Mouse (Mus musculus) kidney, adult 11 months (tissue): Measurements from ENCODE around the gene Zfp362.
A peak's percentile ranks its signal among the peaks of the same experiment; 100 is the strongest.

Source experiments
- DNase-seq: peaks from one replicate; pipeline ENCODE4 v3.0.0; 2022

Zfp362 gene

DNA sequence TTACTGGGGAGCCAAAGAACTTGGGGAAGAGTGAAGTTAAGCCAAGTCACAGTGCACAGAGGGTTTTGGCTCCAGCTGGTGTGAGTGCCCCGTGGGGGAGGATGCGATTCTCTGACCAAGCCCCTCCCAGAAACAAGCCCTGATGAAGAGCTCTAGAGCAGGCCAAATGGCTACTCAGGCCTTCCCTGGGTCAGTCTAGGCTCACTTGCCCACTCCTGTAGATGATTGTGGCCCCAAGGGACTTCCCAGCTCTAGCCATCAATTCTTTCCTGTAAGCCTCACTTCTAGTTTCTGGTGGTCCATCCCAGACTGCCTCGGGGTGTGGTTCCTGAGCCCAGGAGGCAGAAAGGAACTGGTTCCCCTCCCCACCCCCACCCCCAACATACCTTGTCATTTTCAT lies 50.8 kb downstream of the Zfp362 start, which contains the start of gene A3galt2:
Gene A3galt2 (plus strand): TSS at position 301 of the 400 bp plus-strand sequence.
- no peak for DNase-seq

DNA sequence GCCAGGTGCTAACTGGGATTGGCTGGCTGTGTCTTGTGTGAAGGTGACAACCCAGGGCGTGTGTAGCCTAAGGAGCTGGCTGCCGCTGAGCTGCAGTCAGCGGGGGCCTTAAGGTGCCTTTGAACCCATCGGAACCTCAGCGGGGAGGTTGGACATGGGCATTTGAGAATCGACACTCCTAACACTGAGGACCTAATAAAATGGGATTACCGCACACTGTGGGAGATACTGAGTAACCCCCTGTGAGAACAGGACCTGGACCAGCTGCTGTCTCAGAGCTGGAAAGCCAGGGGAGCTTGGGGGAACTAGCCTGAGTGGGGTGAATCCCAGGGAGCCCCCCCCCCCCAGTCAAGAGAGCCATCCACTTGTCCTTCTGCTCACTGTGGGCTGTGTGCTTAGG lies 52.3 kb downstream of the Zfp362 start:
- no peak for DNase-seq

DNA sequence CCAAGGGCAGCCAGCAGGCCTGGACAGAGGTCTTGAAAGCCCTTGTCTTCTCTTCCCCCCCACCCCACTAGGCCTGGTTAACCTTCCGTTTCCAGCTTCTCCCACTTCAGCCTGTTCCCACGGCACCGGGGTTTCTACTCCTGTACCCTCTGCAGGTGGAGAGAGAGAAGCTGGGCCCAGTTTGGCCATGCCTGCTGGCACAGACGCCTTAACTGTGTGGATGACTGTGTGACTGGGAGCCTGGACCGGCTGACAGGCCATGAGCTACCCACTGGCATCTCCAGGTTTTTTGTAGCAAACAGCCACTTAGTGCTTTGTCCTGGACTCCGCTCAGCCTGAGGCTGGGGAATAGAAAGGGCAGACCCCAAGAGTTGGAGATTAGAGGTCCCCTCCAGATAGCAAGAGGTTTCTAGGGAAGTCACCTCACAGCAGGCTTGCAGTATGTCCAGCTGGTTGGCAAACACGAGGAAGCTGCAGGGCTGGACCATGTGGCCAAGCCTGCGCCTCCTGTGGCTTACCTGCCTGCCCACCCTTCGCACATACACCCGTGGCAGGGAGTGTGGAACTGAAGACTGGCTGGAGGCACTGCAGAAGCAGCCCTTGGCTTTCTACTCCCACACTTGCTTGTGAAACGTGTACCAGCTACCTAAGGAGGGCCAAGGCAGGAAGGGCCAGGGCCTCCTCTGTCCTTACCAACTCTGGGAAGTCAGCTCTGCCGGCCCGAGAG lies 53.7 kb downstream of the Zfp362 start:
- no peak for DNase-seq

DNA sequence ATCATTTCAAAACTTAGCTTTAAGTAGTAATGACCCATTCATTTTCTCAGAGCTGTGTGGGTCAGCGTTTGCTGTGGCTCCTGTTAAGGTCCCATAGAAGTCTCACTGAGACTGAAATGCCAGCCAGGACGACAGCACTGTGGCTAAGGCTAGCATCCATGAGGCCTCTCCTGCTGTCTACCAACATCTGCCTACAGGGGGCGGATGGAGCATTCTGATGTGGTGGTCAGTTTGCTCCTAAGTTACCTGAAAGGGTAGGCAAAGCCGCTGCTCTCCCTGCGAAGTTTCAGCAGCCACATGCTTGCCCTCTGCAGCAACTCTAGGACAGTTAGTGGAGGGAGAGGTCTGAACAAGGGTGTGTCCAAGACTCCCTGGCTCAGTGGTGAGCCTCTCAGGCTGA lies 54.8 kb downstream of the Zfp362 start:
- DNase-seq, result no peak

DNA sequence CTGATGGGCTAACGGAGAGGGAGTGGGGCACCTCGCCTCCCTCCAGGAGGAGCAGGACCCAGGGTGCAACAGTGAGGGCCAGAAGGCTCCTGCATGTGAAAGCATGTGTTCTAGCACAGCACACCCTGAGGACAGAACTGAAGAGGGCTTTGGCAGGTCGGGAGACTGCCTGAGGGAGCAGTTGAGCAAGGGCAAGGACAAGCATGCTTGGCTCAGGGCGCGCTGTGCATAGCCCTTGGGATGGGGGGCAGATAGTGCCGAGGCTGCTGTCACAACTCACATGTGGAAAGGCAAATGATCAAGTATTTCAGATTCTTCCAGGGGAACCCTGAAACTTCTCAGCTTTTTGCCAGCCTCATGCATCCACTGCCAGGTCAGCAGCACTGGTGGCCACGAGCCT lies 57.5 kb downstream of the Zfp362 start:
- no peak for DNase-seq

DNA sequence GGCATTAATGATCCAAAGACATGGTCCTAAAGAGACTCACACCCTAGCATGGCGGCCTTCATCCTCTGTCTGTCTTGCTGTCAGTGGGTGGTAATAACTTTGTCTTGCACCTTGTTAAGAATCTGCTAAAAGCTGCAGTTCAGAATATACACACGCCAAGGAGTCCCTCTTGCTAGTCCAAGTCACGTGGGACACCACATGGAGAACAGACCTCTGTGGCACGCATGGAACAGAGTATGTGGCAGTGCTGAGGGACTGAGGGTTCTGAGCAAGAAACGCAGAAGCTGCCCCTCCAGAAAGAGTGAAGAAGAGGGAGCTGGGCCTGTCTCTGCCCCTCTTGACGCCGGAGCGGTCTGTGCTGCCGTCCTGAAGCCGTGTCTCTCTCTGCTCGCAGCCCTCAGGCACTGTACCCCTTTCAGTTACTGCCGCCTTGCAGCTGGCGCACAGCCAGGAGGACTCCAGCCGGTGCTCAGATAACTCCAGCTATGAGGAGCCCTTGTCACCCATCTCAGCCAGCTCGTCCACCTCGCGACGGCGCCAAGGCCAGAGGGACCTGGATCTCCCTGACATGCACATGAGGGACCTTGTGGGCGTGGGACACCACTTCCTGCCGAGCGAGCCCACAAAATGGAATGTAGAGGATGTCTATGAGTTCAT lies 58.1 kb downstream of the Zfp362 start:
- DNase-seq, result no peak

DNA sequence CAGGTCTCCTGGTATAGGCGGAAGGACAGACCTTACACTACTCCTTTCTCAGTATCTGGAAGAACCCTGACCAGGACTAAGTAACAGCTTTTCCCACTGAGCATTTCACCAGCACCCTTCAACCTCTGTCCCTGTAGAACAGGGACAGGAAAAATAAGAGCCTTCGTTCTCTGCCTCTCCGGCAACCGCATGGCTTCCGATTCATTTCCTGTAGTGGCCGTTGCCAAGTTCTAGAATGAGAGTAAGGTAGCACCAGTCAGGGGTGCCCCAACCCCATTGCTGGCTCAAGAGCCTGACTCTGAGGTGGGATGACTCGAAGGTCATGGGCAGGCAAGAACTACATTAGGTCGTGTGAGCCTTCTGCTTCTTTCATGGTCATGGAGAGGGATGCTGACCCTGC lies 60.7 kb downstream of the Zfp362 start:
- DNase-seq, result no peak

DNA sequence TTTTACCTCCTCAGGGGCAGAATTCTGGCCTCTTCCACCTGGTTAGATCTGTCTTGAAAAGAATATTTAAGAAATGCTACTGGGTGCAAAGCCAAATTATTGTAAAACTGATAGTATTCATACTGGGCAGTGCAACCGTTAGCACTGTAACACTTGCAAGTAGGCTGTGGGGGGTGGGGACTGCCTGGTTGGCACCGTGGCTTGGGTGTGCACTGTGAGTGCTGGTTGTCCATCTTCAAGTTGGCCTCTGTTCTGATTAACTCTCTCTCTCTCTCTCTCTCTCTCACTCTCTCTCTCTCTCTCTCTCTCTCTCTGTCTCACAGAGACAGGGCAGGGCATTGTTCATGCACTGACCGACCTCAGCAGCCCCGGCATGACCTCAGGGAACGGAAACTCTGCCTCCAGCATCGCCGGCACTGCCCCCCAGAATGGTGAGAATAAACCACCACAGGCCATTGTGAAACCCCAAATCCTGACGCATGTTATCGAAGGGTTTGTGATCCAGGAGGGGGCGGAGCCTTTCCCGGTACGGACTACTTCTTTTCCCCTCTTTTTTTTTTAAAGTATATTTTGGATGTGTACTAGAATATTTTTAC lies 62.7 kb downstream of the Zfp362 start:
- no peak for DNase-seq

DNA sequence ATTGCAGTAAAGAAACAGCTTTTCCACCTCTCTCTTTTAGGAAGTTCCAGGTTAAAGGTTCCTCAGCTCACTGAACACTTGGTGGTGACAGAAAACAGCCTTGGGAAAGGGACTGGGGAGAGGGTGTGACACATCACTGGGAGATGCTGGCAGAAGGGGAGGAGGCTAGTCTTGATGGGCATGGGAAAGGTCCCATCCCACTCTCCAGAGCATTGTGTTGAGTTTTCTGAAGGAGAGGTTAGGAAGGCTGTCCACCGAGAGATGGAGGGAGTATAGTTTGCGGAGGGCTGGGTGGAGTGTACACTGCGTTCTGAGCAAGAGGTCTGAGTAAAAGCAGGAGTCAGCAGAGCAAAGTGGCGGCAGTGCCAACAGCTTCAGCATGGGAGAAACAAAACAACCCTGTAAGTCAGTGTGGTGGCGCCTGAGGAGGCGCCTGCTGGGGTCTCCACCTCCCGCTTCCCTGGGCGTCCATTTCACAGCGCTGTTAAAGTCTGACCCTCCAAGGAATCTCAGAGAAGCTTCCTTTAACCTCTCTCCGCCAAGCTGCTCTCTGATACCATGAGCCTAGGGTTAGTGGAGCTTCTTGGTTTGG lies 63.4 kb downstream of the Zfp362 start:
- no peak for DNase-seq

DNA sequence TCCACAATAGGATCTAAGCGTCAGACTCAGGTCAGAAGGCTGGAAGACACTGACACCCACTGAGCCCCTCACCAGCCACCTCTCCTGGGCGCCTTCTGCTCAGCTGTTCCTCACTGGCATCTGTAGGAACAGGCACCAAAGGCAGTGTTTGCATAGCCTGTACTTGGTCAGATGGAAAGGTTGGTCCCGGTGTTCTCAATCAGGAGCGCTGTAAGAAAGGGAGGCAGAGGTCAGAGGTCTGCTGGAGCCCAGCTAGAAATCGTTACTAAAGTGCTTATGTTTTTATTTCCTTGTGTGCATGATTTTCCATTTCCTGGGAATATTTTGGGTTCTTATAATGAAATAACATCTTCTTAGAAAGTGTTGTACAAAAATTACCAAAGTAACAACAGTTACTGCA lies 63.9 kb downstream of the Zfp362 start:
- no peak for DNase-seq

DNA sequence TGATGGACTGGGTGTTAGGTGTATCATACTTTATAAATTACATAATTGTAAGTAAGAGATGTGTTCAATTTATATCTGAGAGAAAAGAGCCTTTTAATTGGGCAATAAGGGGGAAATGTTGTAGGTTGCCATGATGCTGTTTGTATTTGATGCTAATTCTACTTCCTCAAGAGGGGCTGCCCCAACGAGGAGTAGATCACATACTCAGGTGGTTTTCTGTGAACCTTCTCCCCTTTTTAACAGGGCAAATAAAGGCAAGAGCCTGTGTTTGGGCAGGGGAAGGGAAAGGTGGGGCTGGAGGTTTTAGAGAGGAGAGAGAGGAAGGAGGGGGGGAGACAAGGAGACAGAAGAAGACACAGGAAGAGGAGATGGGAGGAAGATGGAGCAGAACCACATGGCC lies 65.0 kb downstream of the Zfp362 start:
- no peak for DNase-seq

DNA sequence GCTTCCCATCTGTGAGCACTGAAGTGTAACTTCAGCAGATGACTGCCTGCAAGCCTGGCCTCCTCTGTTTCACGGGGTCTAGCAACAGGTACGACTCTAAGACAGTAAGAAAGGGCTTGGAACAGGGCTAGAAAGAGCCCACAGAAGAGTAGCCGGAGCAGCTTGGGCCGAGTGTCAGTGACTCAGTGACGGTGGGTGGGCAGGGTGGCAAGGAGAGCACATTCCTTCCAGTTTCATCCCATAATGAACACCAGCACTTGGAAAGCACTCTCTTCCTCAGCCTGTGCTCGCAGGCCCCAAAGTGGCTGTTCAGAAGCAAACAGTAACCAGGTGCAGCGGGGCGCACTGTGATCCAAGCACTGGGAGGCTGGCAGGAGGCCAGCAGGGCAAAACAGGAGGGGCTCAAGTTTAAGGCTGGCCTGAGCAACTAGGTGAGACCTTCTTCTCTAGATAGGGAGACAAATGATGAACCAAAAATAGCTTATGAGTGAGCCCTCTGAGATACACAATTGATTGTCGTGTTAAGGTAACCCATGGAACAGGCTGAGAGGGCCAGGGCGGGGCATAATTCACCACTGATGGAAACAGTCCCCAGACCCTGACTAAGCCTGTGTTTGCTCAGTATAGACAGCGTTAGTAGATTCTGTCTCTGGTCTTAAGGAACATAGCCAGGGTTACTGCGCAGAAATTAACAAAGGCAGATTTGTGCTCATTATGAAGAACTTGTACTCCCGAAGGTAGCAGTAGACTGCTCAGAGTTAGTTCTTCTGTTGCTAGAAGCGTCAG lies 67.8 kb downstream of the Zfp362 start:
- DNase-seq, result no peak

DNA sequence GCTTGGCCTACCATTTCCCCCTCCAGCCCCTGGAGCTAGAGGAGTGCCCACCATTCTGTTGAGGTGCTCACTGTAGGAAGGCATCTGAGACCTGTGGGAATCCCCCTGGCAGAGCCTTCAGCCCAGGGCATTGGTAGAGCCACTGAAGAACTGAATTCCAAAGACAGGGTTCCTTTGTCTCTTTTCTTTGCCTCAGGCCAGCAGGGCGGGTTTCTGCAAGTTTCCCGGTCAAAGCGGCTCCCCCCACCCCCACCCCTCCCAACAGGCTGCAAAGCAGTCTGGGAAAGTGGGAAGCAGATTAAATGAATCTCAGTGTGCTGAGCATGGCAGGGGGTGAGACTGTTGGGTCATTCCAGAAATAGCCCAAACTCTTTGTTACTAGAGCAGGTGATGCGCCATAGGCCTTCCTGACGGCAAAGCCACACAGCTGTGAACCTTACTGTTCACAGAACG lies 68.7 kb downstream of the Zfp362 start:
- DNase-seq, result no peak

DNA sequence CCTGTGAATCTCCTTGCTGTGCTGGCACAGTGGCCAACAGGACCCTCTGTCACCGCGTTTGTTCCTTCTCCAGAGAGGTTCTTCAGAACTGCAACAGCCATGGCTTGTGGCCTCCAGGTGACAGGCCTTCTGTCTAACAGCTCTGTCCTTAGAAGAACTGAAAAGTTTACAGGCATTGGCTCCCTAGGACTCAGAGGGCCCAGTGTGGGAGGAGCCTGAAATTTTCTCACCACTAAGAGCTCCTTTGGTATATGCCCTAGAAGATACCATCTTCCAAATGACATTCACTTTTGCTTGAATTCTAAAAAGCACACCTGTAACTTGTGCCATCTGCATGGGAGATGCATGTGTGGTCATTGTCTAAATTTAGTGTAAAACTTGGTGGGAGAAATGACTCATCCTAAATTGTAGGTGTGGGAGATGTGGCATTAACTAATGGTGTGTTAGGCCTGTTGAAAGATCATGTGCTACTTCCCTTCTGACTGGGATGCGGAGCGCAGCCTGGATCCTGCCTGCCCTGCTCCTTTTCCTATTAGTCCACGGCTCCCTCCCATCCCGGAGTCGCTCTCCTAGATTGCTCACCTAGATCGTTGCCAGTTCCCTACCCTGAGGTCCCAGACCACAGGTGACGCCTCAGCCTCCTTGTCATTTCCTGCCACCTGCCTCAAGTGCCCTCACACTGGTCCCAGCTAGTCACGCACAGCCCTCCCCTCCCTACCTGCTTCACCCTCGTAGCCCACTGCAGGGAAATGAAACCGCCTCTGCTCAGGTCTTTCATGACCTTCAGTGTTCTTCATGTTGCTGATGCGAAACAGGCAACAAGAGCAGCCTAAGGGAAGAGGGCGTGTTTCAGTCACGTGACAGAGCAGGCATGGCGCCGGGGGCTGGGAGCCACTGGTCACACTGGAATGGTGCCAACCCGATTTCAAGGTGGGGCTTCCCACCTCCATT lies 70.8 kb downstream of the Zfp362 start:
- peak; percentile 83 for DNase-seq

DNA sequence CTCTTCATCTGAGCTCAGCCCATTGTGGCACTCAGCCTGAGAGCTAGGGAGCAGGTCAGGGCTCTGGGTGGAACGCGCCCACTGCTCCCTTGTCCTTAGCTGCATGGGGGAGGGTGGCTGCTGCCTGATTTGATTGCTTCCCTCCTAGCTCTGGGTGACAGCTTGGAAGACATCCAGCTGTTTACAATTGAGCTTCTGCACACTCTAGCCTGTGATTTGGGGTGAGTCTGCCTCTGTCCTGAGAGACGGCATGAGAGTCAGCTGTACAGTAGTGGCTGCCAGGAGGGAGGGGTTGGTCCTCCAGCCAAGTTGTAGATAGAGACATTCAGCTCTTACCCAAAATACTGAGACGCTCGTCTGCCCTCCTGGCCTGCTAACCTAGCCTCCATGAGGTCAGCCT lies 71.6 kb downstream of the Zfp362 start:
- DNase-seq, result peak; percentile 80

DNA sequence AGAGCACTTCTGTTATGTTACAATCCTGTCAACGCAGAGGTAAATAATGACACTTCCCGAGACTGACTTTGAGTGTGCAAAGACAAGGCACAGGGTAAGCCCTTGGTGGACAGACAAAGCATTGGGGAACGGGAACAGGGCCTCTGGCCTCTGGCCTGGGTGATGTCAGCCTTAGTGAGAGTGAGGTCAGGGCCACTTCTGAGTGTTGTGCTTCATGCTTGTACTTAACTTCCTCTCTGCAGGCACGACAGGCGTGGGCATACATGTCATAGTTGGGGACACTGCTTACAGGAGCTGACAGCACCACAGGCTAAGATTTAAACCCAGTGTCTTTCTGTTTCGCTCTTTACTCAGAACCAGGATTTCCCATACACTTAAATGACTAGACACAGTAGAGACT lies 72.3 kb downstream of the Zfp362 start:
- no peak for DNase-seq

DNA sequence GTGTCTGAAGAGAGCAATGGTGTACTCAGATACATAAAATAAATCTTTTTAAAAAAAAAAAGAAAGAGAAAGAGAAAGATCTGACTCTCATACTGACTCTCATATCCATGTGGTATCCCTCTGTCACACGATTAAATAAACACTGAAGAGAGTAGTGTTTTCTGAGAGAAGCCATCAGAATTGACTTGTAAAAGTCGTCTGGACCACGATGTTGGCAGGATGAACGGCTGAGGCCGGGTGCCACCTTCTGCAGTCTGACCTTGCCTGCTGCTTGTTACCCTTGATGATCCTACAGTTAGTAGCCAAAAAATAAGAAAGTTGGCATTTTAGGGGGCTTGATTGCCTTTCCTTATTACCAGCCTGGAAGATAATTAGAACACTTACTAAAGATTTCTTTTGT lies 73.1 kb downstream of the Zfp362 start:
- no peak for DNase-seq

DNA sequence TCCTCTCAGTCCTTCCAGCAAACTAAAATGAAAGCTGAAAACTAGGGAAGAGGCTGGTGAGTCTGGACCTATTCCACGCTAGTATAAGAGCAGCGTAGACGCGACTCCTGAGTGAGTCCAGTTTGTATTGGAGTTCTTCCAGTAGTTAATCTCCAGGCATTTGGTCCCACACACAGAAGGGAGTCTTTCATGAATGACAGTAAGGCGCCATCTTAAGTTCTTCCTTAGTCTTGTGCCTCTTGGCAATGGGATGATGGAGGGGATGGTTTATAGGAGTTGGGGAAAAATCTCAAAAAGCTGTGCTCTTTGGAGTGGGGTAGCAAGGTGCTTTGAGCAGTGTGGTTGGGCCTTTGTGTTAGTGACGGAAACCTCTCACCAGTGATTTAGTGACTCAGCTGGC lies 75.6 kb downstream of the Zfp362 start:
- DNase-seq, result no peak

DNA sequence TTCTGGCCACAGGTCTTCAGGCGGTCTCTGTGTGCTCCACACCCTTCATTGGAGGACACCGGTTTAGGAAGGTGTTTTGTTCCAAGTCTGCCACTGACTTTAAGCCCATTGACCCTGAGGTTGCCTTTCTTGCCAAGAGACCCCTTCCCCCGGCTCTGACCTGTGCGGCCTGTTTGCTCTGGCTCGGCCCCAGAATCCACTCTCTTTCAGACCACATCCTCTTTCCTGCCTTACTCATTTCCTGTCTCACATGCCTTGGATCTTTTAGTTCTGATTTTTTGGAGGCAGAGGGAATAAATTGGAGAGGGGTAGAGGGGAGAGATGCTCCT lies 76.2 kb downstream of the Zfp362 start:
- no peak for DNase-seq

DNA sequence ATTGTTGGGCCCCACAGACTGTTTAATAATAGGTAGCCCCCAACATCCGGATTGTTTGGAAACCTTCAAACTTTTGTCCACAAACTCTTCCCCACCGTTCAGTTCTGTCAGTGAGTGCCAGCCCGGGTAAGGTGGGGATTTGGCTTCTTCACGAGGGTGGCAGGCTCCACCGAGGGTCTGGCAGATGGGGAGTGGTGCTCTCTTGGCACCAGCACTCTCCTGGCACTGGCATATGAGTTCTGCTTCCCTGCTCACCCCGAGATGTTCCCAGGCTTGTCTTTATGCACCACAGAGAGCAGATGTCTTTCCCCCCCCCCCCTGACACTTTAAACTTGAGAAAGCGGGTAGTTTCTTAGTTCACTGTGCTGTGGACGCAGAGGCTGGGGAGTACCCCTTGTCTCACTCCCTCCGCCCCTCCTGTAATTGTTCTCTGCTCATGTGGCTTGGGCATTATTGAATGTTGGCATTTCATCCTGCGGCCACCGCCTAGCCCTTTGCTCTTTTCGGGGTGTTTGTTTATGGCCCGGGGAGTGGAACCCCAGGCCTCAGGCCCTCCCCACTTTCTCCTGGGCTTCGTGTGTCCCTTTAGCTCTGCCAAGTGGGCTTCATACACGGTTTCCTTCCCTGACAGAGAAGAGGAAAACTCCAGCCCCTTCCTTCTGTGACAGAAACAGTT lies 76.7 kb downstream of the Zfp362 start:
- DNase-seq, result no peak

DNA sequence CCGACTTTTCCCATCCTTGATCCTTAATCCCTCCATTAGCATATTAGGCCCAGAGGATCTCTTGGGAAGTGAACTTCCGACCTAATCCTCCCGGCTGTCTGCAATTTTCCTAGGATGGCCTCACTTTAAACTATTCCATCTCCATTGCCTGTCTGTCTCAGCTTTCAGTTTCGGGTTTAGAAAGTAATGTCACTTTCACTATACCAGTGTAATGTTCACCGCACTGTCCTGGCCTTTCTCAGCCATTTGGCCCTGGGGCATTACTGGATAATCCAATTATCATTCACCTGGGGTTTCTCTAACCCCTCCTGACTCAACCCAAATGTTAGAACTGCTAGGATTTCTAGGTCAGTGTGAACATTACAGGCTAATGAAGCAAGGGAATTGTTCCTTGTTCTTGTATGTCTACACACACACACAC lies 77.4 kb downstream of the Zfp362 start:
- no peak for DNase-seq
